Mouse (Mus musculus) left cerebral cortex, postnatal 4 days (tissue): Measurements from ENCODE around the gene Ric8a. TPM values are rescaled to one million over a fixed set of nuclear protein-coding genes. Genes with fewer than 3 reads are reported as not detected.

ENCODE experiments used
- total RNA-seq, 2 experiments: library from RNA; stranded (reverse); gene quantifications; 2 replicates each; pipeline ENCODE4 v1.2.3; 2021

The Ric8a gene
- total RNA-seq, 2 experiments from 2014 or later, result 93.4 to 112 TPM

Other genes with a start within 250 kb of the Ric8a start
- gene Olfr61, start 228.0 kb upstream of the Ric8a start, total RNA-seq, result not detected
- gene Olfr53, start 210.5 kb upstream of the Ric8a start, total RNA-seq, result not detected
- gene Olfr539, start 197.0 kb upstream of the Ric8a start, total RNA-seq, result under 1 TPM; 0.02 to 0.08 TPM
- under 1 TPM; 0.06 to 0.08 TPM for gene Olfr45, start 175.0 kb upstream of the Ric8a start, total RNA-seq
- not detected for gene Olfr541, start 159.7 kb upstream of the Ric8a start, total RNA-seq
- gene Cyp2e1, start 93.2 kb upstream of the Ric8a start, total RNA-seq, result not detected
- gene Syce1, start 69.1 kb upstream of the Ric8a start, total RNA-seq, result under 1 TPM in 1 of 2 experiments, not detected in 1; 0.24 TPM
- gene Zfp941, start 34.8 kb upstream of the Ric8a start, total RNA-seq, result 10 to 100 TPM; 10.9 to 15.0 TPM
- gene Urah, start 21.9 kb upstream of the Ric8a start, total RNA-seq, result not detected
- not detected for gene Scgb1c1, start 11.4 kb upstream of the Ric8a start, total RNA-seq
- not detected for gene Odf3, start 9.2 kb upstream of the Ric8a start, total RNA-seq
- 1 to 10 TPM; 1.4 TPM for gene Gm45785, start 626 bp upstream of the Ric8a start, total RNA-seq
- 10 to 100 TPM; 23.0 to 25.2 TPM for gene Bet1l, start 620 bp downstream of the Ric8a start, total RNA-seq
- gene Psmd13, start 25.0 kb downstream of the Ric8a start, total RNA-seq, result 100 to 1,000 TPM; 155 to 165 TPM
- 10 to 100 TPM; 26.0 to 31.3 TPM for gene Sirt3, start 25.4 kb downstream of the Ric8a start, total RNA-seq
- gene Cox8b, start 43.5 kb downstream of the Ric8a start, total RNA-seq, result not detected
- gene Nlrp6, start 63.9 kb downstream of the Ric8a start, total RNA-seq, result under 1 TPM; 0.54 to 0.70 TPM
- 1 to 10 TPM; 3.1 to 4.0 TPM for gene Pgghg, start 84.4 kb downstream of the Ric8a start, total RNA-seq
- not detected for gene Ifitm5, start 93.3 kb downstream of the Ric8a start, total RNA-seq
- gene Gm45717, start 99.0 kb downstream of the Ric8a start, total RNA-seq, result not detected
- 10 to 100 TPM; 36.6 to 45.9 TPM for gene Ifitm2, start 99.0 kb downstream of the Ric8a start, total RNA-seq
- 1 to 10 TPM; 2.8 to 5.4 TPM for gene Ifitm1, start 110.3 kb downstream of the Ric8a start, total RNA-seq
- gene Ifitm3, start 153.8 kb downstream of the Ric8a start, total RNA-seq, result 10 to 100 TPM in 1 of 2 experiments, 1 to 10 TPM in 1; 8.9 to 12.8 TPM
- not detected for gene Ifitm6, start 161.0 kb downstream of the Ric8a start, total RNA-seq
- not detected for gene Gm17387, start 172.2 kb downstream of the Ric8a start, total RNA-seq
- 100 to 1,000 TPM; 132 to 150 TPM for gene B4galnt4, start 204.1 kb downstream of the Ric8a start, total RNA-seq
- not detected for gene Pkp3, start 221.3 kb downstream of the Ric8a start, total RNA-seq
- 1 to 10 TPM; 2.8 to 2.9 TPM for gene Sigirr, start 243.6 kb downstream of the Ric8a start, total RNA-seq